Mouse (Mus musculus) cerebellum, postnatal 36 days (tissue): ENCODE measurements around the gene Ipcef1.

Experiments
- DNase-seq, 2 experiments: peaks; one replicate each; pipeline ENCODE4 v3.0.0; 2021 to 2022; ENCODE audit warnings: mixed read lengths in 2 of 2

Ipcef1 gene

DNA sequence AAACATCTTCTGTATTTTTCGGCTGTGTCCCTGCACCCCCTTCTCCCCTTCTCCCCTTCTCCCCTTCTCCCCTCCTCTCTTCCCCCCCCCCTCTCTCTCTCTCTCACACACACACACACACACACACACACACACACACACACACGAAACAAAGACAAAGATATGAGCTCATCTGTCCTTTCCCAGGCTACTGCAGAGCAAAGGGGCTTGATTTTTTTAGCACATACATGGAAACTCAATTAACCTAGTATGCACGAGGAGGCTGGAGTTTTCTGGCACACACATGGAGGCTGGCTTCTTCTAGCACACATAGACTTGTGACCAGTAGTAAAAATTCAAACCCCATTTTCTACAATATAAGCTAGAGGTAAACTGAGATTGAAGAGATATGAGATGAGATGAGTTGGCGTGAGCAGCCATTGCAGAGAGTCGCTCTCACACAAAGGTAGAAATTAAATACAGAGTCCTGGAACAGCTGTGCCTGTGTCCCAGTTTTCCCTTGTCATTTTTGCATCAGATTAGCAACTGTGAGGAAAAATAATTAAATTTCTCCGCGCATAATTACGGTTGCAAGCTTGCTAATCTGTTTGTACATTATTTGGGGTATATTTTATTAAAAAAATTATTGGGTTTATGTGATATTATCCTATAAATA is 84.6 kb downstream of the Ipcef1 start:
- DNase-seq, result no peak

- DNase-seq, result no peak
These were observed 93.5 kb downstream of the Ipcef1 start for GRCm38 (mm10) chr10:6958791-6959190.

GRCm38 (mm10) chr10:6956357-6956756 is 95.9 kb downstream of the Ipcef1 start:
- no peak for DNase-seq

DNA sequence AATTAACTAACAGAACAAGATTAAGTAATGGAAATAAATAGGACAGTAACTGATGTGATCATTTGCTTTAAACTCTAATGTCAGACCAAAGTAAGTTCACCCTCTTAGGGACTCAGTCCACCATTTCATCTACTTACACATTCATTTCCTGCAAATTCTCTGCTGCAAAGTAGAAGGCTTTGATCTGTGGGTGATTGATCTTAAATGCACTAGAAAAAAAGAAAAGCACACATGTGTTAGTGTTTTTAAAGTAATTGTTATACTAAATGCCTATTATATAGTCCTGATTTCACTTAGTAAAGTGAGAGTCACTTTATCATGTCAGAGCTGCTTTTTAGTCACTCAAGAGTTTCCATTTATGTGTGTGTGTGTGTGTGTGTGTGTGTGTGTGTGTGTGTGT is 97.7 kb downstream of the Ipcef1 start:
- DNase-seq, result no peak

GRCm38 (mm10) chr10:6953115-6953514 is 99.2 kb downstream of the Ipcef1 start:
- no peak for DNase-seq

DNA sequence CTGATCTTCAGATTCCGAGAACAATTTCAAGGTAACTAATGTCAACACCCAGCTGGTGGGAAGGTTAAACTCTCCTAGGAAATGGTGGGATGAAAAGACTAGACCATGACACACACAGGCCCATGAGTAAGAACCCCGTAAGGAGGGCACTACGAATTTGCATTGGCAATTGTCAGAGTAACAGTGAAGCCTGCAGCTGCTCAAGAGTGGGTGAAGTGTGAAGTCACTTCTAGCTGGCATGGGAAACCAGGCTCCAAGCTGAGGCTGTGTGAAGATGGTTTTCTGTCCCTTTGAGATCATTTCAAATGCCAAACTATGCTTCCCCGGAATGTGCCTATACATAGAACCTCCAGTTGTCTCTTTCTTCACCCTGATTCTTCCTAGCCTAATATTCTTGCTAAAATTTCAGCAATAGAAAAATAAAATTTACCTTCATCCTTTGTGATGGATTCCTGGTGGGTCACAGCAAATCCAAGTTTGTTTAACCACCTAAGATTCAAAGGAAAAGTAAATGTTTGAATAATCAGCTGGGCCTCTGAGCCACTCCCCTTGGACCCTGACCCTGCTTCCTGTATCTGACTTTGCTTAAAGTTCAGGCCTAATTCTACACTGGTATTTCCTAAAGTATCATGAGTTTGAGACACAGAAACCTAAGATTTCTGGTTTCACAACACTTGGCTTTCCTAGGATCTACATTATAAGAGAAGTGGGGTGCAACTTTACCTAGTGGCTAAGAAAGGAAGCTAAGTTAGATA is 115.4 kb downstream of the Ipcef1 start:
- DNase-seq, result no peak

GRCm38 (mm10) chr10:6934776-6935175 is 117.5 kb downstream of the Ipcef1 start:
- DNase-seq, result no peak

DNA sequence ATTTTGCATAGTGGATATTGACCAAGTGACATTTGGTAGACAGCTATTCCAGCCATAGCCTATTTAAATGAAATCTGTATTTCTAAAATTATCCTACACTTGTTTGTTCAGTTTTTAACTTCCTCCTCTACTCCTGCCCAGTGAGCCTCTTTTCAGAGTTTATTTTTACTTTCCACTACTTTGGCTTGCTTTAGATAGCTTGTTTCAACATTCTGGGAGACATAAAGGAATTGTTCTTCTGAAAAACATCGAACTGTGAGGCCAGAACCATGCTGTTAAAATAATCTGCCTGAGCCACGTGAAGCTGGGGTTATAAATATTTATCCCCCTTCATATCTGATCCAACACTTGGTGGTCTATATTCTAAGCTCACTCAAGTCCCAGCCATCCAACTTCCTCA is 121.4 kb downstream of the Ipcef1 start:
- no peak for DNase-seq

GRCm38 (mm10) chr10:6930398-6930797 is 121.9 kb downstream of the Ipcef1 start:
- no peak for DNase-seq

DNA sequence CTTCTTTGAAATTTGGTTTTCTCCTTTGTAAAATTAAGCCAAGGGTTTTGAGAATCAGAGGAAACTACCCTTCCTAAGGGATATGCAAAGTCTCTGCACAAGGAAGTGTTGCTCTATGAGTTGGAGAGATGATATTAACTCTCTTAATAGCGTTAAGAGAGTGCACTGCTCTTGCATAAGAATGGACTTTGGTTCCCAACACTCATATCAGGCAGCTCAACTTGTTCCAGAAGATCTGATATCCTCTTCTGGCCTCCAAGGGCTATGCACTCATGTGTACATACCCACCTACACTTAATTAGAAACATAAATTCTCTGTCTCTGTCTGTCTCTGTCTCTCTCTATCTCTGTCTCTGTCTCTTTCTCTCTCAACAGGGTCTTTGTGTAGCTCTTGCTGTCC is 123.4 kb downstream of the Ipcef1 start:
- no peak for DNase-seq

- no peak for DNase-seq
These were observed 124.6 kb downstream of the Ipcef1 start for GRCm38 (mm10) chr10:6927600-6928223.

GRCm38 (mm10) chr10:6926724-6927123 is 125.6 kb downstream of the Ipcef1 start:
- DNase-seq, result no peak

- peak; percentile 69 for DNase-seq
These were observed 135.6 kb downstream of the Ipcef1 start for GRCm38 (mm10) chr10:6916545-6917257.

DNA sequence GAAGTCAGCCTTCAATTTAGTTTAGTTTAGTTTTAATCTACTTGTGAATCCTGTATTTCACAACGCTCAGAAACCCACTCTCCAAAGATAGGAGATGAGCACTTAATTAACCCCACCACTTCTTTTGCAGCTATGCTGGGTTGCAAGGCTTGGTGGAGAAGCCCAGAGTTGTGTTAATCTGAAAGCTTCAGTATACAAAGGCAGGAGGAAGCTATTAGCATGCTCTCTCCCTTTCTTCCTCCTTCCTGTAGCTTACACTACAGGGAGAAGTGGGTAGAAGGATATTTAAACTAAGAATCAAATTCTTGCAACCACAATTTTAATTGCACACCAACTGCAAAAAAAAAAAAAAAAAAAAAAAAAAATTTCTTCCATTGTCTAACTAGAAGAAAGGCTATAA is 136.3 kb downstream of the Ipcef1 start:
- no peak for DNase-seq

GRCm38 (mm10) chr10:6909763-6910162 is 142.5 kb downstream of the Ipcef1 start:
- DNase-seq, result no peak

- DNase-seq, result peak; percentile 31 to 42
These were observed 150.4 kb downstream of the Ipcef1 start for GRCm38 (mm10) chr10:6901819-6902393.

DNA sequence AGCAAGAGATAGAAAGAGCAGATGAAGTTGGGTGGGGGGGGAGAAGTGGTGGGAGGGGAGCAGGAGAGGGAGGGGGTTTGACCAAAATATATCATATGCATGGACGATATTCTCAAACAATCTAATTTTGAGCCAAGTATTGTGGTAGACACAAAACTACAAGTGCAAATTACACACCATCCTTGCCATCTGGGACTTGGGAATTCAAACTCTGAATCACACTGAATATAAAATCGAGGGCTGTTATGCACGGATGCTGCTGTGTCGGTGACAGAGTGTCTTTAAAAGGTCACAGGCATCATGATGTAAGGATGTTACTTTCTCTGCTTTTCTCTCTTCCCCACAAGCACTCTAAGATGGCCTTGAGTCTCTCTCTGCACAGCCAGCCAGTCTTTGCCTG is 152.2 kb downstream of the Ipcef1 start:
- no peak for DNase-seq

GRCm38 (mm10) chr10:6896659-6897303 is 155.5 kb downstream of the Ipcef1 start:
- no peak for DNase-seq

DNA sequence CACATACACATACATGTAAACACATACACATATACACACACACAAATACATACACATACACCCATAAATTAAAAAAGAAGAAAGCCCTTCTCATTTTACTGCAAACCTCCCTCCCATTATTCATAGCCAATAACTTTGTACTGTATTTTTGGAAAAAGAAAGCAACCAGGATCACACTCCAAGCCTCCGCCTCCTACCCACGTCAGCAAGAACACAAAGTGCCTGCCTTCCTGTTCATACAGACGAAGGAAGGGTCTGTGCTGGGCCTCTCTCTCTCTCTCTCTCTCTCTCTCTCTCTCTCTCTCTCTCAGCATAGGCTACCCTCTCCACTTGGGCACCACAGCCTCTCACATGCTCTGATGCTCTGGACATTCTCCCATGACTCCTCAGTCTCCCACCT is 156.5 kb downstream of the Ipcef1 start:
- DNase-seq, result no peak

GRCm38 (mm10) chr10:6890348-6891009 is 161.8 kb downstream of the Ipcef1 start:
- DNase-seq, result no peak

GRCm38 (mm10) chr10:6889640-6890245 is 162.5 kb downstream of the Ipcef1 start:
- no peak for DNase-seq

GRCm38 (mm10) chr10:6885460-6885859 is 166.8 kb downstream of the Ipcef1 start:
- no peak for DNase-seq
